Mouse (Mus musculus): ENCODE data around the gene Mrfap1.
"Not testable (repeated sequence)": the region's sequence is repeated elsewhere in the genome, so short reads cannot be mapped to it uniquely, and the experiment has no call there.

The Mrfap1 gene

GRCm38 (mm10) chr5:36796296-36797014, at the start of gene Mrfap1:
Mrfap1 (minus strand) TSS chr5:36796772.
- in situ Hi-C loops (cut with MboI; ENCODE audit: low pct_unique_long_range_greater_than_20kb in 1 of 2, low sequenced_read_pairs in 2 of 2, unreplicated experiment in 1 of 2), result not testable (repeated sequence)

- in situ Hi-C loops (cut with MboI; ENCODE audit: low pct_unique_long_range_greater_than_20kb in 1 of 2, low sequenced_read_pairs in 2 of 2, unreplicated experiment in 1 of 2), result no loop called here
These were observed 47.9 kb upstream of the Mrfap1 start for GRCm38 (mm10) chr5:36844490-36844889.

DNA sequence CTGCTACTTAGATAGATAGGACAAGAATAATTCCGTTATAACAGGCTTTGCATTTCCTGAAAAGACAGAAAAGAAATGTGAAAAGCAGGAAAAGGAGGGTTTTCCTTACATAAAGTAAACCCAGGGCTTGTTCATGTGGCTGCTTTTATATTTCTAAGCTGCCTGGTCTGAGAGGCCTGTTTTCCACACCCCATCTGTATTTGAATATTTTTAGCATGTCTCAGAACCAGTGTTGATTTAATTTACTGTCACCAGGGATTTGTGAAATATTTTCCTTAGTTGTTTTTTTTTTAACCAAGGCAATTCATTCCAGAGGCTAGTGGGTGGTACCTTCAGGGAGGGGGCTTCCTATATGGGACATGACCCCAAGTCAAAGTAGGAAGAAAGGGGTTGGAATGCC, 45.1 kb upstream of the Mrfap1 start:
- in situ Hi-C loops (cut with MboI; ENCODE audit: low pct_unique_long_range_greater_than_20kb in 1 of 2, low sequenced_read_pairs in 2 of 2, unreplicated experiment in 1 of 2), result no loop called here

DNA sequence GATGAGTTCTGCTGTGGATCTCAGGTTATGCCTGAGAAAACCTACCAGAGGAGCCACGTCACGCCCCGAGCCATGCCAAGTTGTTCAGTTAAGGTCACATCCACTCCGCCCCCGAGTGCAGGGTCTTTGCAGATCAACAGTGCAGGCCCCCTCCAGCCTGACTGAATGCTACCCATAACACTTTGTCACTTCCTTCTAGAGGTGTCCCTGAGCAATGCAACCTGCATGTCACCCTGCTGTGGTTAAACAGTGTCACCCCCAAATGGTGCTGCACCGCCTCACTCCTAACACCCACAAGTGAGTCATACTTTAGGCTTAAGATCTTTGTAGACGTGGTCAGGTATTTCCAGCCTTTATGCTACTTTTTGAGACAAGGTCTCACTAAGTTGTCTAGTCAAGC, 43.5 kb upstream of the Mrfap1 start:
- in situ Hi-C loops (cut with MboI; ENCODE audit: low pct_unique_long_range_greater_than_20kb in 1 of 2, low sequenced_read_pairs in 2 of 2, unreplicated experiment in 1 of 2), result no loop called here

- in situ Hi-C loops (cut with MboI; ENCODE audit: low pct_unique_long_range_greater_than_20kb in 1 of 2, low sequenced_read_pairs in 2 of 2, unreplicated experiment in 1 of 2), result no loop called here
These were observed 43.0 kb upstream of the Mrfap1 start for GRCm38 (mm10) chr5:36839602-36840001.

DNA sequence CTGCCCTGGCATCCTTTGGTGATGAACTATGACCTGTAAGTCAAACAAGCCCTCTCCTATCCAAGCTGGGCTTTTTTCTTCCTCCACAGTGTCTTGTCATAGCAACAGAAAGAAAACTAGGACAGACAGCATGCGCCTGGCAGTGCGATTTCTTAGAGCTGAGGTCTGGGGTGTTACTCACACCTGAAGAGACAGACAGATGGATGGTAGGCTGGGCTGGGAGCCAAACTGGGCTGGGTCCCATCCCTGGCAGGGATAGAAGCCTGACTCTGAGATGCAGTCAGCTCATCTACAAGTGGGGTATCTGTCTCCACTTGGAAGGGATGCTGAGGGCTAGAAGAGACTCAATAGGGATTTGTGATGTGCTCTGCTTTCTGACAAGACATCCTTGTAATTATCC, 42.5 kb upstream of the Mrfap1 start:
- in situ Hi-C loops (cut with MboI; ENCODE audit: low pct_unique_long_range_greater_than_20kb in 1 of 2, low sequenced_read_pairs in 2 of 2, unreplicated experiment in 1 of 2), result no loop called here

GRCm38 (mm10) chr5:36835933-36836332, 39.4 kb upstream of the Mrfap1 start:
- in situ Hi-C loops (cut with MboI; ENCODE audit: low pct_unique_long_range_greater_than_20kb in 1 of 2, low sequenced_read_pairs in 2 of 2, unreplicated experiment in 1 of 2), result no loop called here

- in situ Hi-C loops (cut with MboI; ENCODE audit: low pct_unique_long_range_greater_than_20kb in 1 of 2, low sequenced_read_pairs in 2 of 2, unreplicated experiment in 1 of 2), result no loop called here
These were observed 34.7 kb upstream of the Mrfap1 start for GRCm38 (mm10) chr5:36831272-36831671.

GRCm38 (mm10) chr5:36829913-36830879, 33.6 kb upstream of the Mrfap1 start, which contains the start of gene Man2b2:
Man2b2 (minus strand) TSS chr5:36830653.
- in situ Hi-C loops (cut with MboI; ENCODE audit: low pct_unique_long_range_greater_than_20kb in 1 of 2, low sequenced_read_pairs in 2 of 2, unreplicated experiment in 1 of 2), result no loop called here

GRCm38 (mm10) chr5:36829098-36829497, 32.5 kb upstream of the Mrfap1 start:
- in situ Hi-C loops (cut with MboI; ENCODE audit: low pct_unique_long_range_greater_than_20kb in 1 of 2, low sequenced_read_pairs in 2 of 2, unreplicated experiment in 1 of 2), result no loop called here

GRCm38 (mm10) chr5:36822907-36823306, 26.3 kb upstream of the Mrfap1 start:
- in situ Hi-C loops (cut with MboI; ENCODE audit: low pct_unique_long_range_greater_than_20kb in 1 of 2, low sequenced_read_pairs in 2 of 2, unreplicated experiment in 1 of 2), result no loop called here

- in situ Hi-C loops (cut with MboI; ENCODE audit: low pct_unique_long_range_greater_than_20kb in 1 of 2, low sequenced_read_pairs in 2 of 2, unreplicated experiment in 1 of 2), result no loop called here
These were observed 23.6 kb upstream of the Mrfap1 start for GRCm38 (mm10) chr5:36820142-36820541.

DNA sequence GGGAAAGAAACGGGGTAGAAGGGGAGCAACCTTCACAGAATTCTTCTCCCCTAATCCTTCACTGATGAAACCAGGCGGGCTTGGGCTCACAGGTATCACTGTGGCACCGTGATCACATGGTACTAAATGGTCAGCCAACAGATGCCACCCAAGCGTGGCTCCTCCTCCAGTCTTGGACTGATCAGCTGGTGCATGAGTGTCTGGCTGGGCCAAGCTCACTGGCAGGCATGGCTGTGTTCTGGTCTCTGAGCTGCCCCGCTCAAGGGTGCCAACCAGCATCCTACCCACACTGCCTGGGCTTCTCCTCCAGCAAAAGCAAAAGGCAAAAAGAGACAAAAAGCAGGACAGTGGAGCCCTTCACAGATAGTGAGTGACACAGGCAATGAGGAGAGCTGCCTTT, 23.2 kb upstream of the Mrfap1 start:
- in situ Hi-C loops (cut with MboI; ENCODE audit: low pct_unique_long_range_greater_than_20kb in 1 of 2, low sequenced_read_pairs in 2 of 2, unreplicated experiment in 1 of 2), result no loop called here

GRCm38 (mm10) chr5:36817738-36818137, 21.2 kb upstream of the Mrfap1 start:
- in situ Hi-C loops (cut with MboI; ENCODE audit: low pct_unique_long_range_greater_than_20kb in 1 of 2, low sequenced_read_pairs in 2 of 2, unreplicated experiment in 1 of 2), result no loop called here

DNA sequence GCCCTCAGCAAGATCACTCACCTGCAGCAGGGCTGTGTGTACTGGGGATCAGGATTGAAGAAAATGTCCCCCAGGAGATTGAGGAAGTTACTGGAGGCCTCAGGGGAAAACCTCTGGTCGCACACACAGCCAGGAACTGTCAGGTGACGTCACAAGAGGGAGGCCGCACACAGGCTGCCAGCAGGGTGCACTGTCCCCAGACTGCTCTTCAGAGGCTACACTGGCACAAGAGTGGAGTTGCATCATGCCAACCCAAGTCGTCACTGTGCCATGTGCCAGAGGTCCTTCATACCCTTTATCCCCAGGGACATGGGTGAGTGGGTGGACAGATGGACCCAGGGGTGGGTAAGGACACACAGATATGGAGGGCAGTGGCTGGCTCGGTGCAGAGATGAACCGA, 18.0 kb upstream of the Mrfap1 start:
- in situ Hi-C loops (cut with MboI; ENCODE audit: low pct_unique_long_range_greater_than_20kb in 1 of 2, low sequenced_read_pairs in 2 of 2, unreplicated experiment in 1 of 2), result no loop called here

GRCm38 (mm10) chr5:36811413-36811812, 14.8 kb upstream of the Mrfap1 start:
- in situ Hi-C loops (cut with MboI; ENCODE audit: low pct_unique_long_range_greater_than_20kb in 1 of 2, low sequenced_read_pairs in 2 of 2, unreplicated experiment in 1 of 2), result no loop called here

DNA sequence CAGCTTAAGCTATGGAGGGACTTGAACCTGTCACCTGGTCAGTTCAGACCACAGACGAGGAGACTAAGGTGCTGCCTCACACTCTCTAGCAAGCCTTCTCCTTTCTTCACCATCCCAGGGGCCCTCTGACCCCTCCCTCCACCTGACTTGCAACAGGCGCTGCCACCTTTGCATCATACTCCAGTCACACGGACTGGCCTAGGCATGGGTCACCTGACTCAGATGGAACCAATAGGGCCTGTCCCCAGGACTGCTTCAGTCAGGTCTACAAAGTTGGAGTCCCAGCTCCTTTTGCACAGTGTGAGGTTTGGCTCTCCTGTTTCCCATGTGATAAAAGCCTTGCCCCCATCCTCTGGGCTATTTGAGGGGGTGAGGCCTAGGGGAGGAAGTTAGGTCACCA, 14.1 kb upstream of the Mrfap1 start:
- in situ Hi-C loops (cut with MboI; ENCODE audit: low pct_unique_long_range_greater_than_20kb in 1 of 2, low sequenced_read_pairs in 2 of 2, unreplicated experiment in 1 of 2), result no loop called here

DNA sequence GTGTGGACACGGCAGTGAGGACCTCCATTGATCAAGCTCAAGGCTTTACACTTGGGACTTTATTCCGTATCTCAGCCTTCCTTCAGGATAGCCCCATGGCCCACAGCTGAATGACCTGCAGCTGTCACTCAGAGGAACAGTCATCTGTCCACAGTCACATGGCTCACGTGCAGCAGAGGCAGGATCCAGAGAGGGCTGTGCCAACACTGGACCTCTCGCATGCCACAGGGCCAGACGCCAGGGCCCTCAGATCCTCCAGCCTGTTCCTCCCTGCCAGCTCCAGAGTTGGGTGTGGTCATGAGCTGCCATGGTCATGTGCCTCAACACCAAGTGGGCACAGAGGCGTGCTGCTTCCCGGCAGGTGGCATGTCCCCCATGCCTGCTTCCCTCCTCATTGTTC, 12.6 kb upstream of the Mrfap1 start:
- in situ Hi-C loops (cut with MboI; ENCODE audit: low pct_unique_long_range_greater_than_20kb in 1 of 2, low sequenced_read_pairs in 2 of 2, unreplicated experiment in 1 of 2), result no loop called here

DNA sequence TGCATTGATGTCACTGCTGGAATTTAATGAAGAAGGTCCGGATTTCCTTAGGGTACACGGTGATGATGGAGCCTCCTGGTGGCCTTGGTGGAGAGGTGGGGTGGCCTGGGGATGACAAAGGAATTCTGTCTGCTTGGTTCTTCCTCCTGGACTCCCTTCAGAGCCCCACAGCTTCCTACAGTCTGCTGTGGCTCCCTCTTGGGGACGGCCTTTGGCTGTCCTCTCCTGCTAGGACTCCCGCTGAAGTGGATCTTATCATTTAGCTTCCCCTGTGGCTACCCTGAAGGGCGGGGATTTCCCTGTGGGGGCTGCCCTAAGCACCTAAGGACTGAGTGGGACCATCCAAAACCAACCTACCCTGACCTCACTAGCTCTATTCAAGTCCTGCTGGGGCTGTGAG, 10.5 kb upstream of the Mrfap1 start:
- in situ Hi-C loops (cut with MboI; ENCODE audit: low pct_unique_long_range_greater_than_20kb in 1 of 2, low sequenced_read_pairs in 2 of 2, unreplicated experiment in 1 of 2), result no loop called here

- in situ Hi-C loops (cut with MboI; ENCODE audit: low pct_unique_long_range_greater_than_20kb in 1 of 2, low sequenced_read_pairs in 2 of 2, unreplicated experiment in 1 of 2), result no loop called here
These were observed 719 bp upstream of the Mrfap1 start for GRCm38 (mm10) chr5:36797291-36797690.
